Mouse (Mus musculus) small intestine, adult 2 months (tissue): ENCODE results near the gene Ldlr.

Experiments
- CTCF ChIP-seq: fragments of 200-500 bp; IDR thresholded peaks from 2 replicates; pipeline ENCODE4 v1.5.1; 2012; ENCODE audit warnings: low read depth, mild to moderate bottlenecking, control low read depth, inconsistent platforms, low read length, moderate library complexity, mixed read lengths; ENCODE audit not compliant: insufficient replicate concordance, insufficient read length; ENCODE audit errors: extremely low read depth
- POLR2A ChIP-seq: fragments of 200-500 bp; IDR thresholded peaks from 2 replicates; pipeline ENCODE4 v1.6.1; 2012; ENCODE audit warnings: low read depth, mild to moderate bottlenecking, control low read depth, inconsistent platforms, low read length, moderate library complexity

DNA sequence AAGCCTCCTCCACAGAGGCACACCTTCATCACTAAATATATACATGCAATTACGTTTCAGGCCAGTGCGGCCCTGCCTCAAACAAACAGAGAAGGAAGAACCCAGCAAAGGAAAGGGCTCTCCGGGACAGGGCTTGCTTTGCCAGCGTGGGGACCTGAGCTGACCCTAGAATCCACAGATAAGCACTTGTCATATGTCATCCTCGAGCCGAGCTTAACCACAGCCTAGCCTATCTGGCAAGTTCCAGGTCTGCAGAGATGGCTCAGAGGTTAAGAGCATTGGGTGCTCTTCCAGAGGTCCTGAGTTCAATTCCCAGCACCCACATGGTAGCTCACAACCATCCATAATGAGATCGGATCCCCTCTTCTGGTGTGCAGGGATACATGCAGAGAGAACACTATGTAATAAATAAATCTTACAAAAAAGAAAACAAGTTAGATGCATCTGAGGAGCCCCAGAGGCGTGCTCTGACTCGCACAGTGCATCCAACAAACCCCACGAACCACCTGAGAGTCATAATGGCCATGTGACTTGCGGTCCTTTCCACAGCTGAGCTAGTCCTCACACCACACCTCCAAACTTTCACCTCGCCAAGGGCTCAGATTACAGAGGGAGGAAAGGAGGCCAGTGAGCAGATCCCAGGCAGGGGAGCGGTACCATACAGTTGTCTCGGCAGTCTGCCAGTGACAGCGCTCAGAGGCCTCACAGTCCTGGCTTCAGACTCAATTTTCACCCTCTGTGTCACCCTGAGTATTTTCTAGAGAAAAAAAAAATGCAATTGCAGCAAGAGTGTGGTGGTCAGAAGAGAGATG lies 58.6 kb downstream of the Ldlr start:
- TF ChIP-seq CTCF: no peak
- no peak for TF ChIP-seq POLR2A
